In the genomic region with DNA sequence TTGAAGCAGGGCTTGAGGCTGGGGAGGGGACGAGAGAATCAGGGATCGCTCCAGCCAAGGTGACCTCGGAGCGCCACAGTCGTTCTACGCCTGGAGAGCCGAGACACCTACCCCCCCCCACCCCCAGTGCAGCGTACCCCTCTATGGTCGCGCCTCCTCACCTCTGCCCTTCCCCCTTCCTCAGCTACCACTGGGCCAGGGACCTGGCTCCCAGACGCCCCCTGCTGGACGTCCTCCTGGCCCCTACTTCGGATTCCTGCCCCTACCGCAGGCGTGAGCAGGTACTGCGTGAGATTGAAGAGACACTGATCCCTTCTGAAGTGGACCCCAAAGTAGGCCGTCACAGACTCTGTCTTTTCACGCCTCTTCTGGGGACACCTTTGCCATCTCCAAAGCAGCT, we compare ENCODE assay signal across 8 mouse cellular contexts. TPM values are rescaled to one million over a fixed set of nuclear protein-coding genes. Genes with fewer than 3 reads are reported as not detected.
DNase-seq lines count a peak whose midpoint lies in the region; ATAC-seq lines count a peak whose summit lies in the region.

No protein-coding gene starts in this region.

- under 1% methylated on average over 18 of the region's 18 CpGs for WGBS in heart, embryonic 11.5 days (ENCODE audit: insufficient replicate concordance)
- WGBS in kidney, embryonic 14.5 days = under 1% methylated on average over 15 of the region's 18 CpGs
- WGBS in liver, embryonic 11.5 days = under 1% methylated on average over 18 of the region's 18 CpGs
- under 1% methylated on average over 18 of the region's 18 CpGs for whole genome bisulfite sequencing in stomach, embryonic 16.5 days

- H3K9ac ChIP-seq in heart, embryonic 11.5 days (ENCODE audit: low read depth, low read length) = no peak overlapping the region
- peak overlapping the region; percentile 68 for H3K9ac ChIP-seq in kidney, embryonic 14.5 days (ENCODE audit: low read depth, low read length)
- no peak overlapping the region for H3K9ac ChIP-seq in liver, embryonic 11.5 days (ENCODE audit: low read depth, low read length)
- peak overlapping the region; percentile 72 for H3K9ac ChIP-seq in stomach, embryonic 16.5 days (ENCODE audit: low read length)

- peaks cover 76% of the 10 kb centered on the region for H3K27me3 ChIP-seq in heart, embryonic 11.5 days (ENCODE audit: control insufficient read depth, insufficient read depth, low read length)
- peaks cover 56% of the 10 kb centered on the region for H3K27me3 ChIP-seq in kidney, embryonic 14.5 days (ENCODE audit: control insufficient read depth, insufficient read depth, low read length)
- H3K27me3 ChIP-seq in liver, embryonic 11.5 days (replicated peaks; ENCODE audit: control insufficient read depth, insufficient read depth, low read length) = peaks cover 74% of the 10 kb centered on the region
- peaks cover 34% of the 10 kb centered on the region for H3K27me3 ChIP-seq in stomach, embryonic 16.5 days (ENCODE audit: control insufficient read depth, insufficient read depth, low read length)

- peak overlapping the region; percentile 97 for H3K4me2 ChIP-seq in heart, embryonic 11.5 days
- H3K4me2 ChIP-seq in kidney, embryonic 14.5 days (replicated peaks; ENCODE audit: low read depth, low read length) = peak overlapping the region; percentile 100
- peak overlapping the region; percentile 94 for H3K4me2 ChIP-seq in liver, embryonic 11.5 days
- peak overlapping the region; percentile 98 for H3K4me2 ChIP-seq in stomach, embryonic 16.5 days (ENCODE audit: low read depth, low read length)

- H3K9me3 ChIP-seq in heart, embryonic 11.5 days (replicated peaks; ENCODE audit: control insufficient read depth, low read length) = no peaks in the 10 kb centered on the region
- H3K9me3 ChIP-seq in kidney, embryonic 14.5 days (ENCODE audit: control insufficient read depth, low read length) = no peaks in the 10 kb centered on the region
- no peaks in the 10 kb centered on the region for H3K9me3 ChIP-seq in liver, embryonic 11.5 days (ENCODE audit: control insufficient read depth, low read length)
- H3K9me3 ChIP-seq in stomach, embryonic 16.5 days (replicated peaks; ENCODE audit: control insufficient read depth, low read length) = no peaks in the 10 kb centered on the region

- H3K4me3 ChIP-seq in heart, embryonic 11.5 days (ENCODE audit: low read depth, low read length) = peak overlapping the region; percentile 67
- peak overlapping the region; percentile 58 for H3K4me3 ChIP-seq in kidney, embryonic 14.5 days (ENCODE audit: low read length)
- H3K4me3 ChIP-seq in liver, embryonic 11.5 days (ENCODE audit: low read depth, low read length) = peak overlapping the region; percentile 60
- H3K4me3 ChIP-seq in stomach, embryonic 16.5 days (replicated peaks; ENCODE audit: low read length) = peak overlapping the region; percentile 61

- H3K4me1 ChIP-seq in heart, embryonic 11.5 days (ENCODE audit: control insufficient read depth, insufficient read depth, low read length) = peaks cover 9% of the 10 kb centered on the region
- H3K4me1 ChIP-seq in kidney, embryonic 14.5 days (ENCODE audit: control insufficient read depth, insufficient read depth, low read length) = peaks cover 8% of the 10 kb centered on the region; the same call in 1 of the 2 replicates
- H3K4me1 ChIP-seq in liver, embryonic 11.5 days (replicated peaks; ENCODE audit: control insufficient read depth, insufficient read depth, low read length) = peaks cover 11% of the 10 kb centered on the region; the same call in 1 of the 2 replicates
- H3K4me1 ChIP-seq in stomach, embryonic 16.5 days (ENCODE audit: control insufficient read depth, insufficient read depth, low read length) = peaks cover 10% of the 10 kb centered on the region; the same call in 1 of the 2 replicates

- DNase-seq in right cerebral cortex, adult 18-20 months = peak; percentile 84
- DNase-seq in right cerebral cortex, postnatal 36 days (ENCODE audit: low spot score in 2 of 2) = no peak
- DNase-seq in embryo, embryonic 9.5 days (ENCODE audit: extremely low spot score) = peak; percentile 90
- DNase-seq in liver, embryonic 11.5 days (ENCODE audit: low spot score) = peak; percentile 84
- peak; percentile 79 for DNase-seq in naive thymus-derived CD4-positive, alpha-beta T cell, adult 2 months (ENCODE audit: low read depth)

- ATAC-seq in heart, embryonic 11.5 days (replicated peaks; ENCODE audit: insufficient number of reproducible peaks, low FRiP score, low TSS enrichment) = no peak
- ATAC-seq in kidney, embryonic 14.5 days (ENCODE audit: low FRiP score, low TSS enrichment) = peak; percentile 47
- ATAC-seq in liver, embryonic 11.5 days (replicated peaks; ENCODE audit: low FRiP score) = no peak; the same call in 1 of the 2 replicates
- ATAC-seq in stomach, embryonic 16.5 days (ENCODE audit: insufficient read depth, low FRiP score) = peak; percentile 66

- H3K27ac ChIP-seq in heart, embryonic 11.5 days (ENCODE audit: low read depth, low read length) = no peak overlapping the region
- H3K27ac ChIP-seq in kidney, embryonic 14.5 days (ENCODE audit: low read depth, low read length) = 0 out of 2 replicates have a peak overlapping the region, but pooled peaks have one; percentile 27
- no peak overlapping the region for H3K27ac ChIP-seq in liver, embryonic 11.5 days (ENCODE audit: low read depth, low read length)
- H3K27ac ChIP-seq in stomach, embryonic 16.5 days (ENCODE audit: low read length) = peak overlapping the region; percentile 41; the same call in 1 of the 2 replicates

- no peaks in the 10 kb centered on the region for H3K36me3 ChIP-seq in heart, embryonic 11.5 days (ENCODE audit: control insufficient read depth, insufficient read depth, low read length)
- no peaks in the 10 kb centered on the region for H3K36me3 ChIP-seq in kidney, embryonic 14.5 days (ENCODE audit: control insufficient read depth, insufficient read depth, low read length)
- H3K36me3 ChIP-seq in liver, embryonic 11.5 days (ENCODE audit: control insufficient read depth, insufficient read depth, low read length) = no peaks in the 10 kb centered on the region
- no peaks in the 10 kb centered on the region for H3K36me3 ChIP-seq in stomach, embryonic 16.5 days (ENCODE audit: control insufficient read depth, insufficient read depth, low read length)

RNA-seq across cellular contexts. Expression of gene Srcin1, which starts 0.3 kb away (rescaled TPM):
- polyA plus RNA-seq in heart, embryonic 11.5 days (2014; fragmentation: Nextera tagmentation; extraction: Ambion mirVana) = 0.06 and 0.23 TPM in 2 replicates
- polyA plus RNA-seq in kidney, embryonic 14.5 days (2014; fragmentation: Nextera tagmentation; extraction: Ambion mirVana) = 0.97 and 1.1 TPM in 2 replicates
- 0.13 and 0.14 TPM in 2 replicates for polyA plus RNA-seq in liver, embryonic 11.5 days (2014; fragmentation: Nextera tagmentation; extraction: Ambion mirVana)
- polyA plus RNA-seq in stomach, embryonic 16.5 days (2015; fragmentation: Nextera tagmentation; extraction: Ambion mirVana) = 0.36 and 0.39 TPM in 2 replicates

RNA-seq across cellular contexts. Expression of gene Epop, which starts 53.9 kb away (rescaled TPM):
- polyA plus RNA-seq in heart, embryonic 11.5 days (2014; fragmentation: Nextera tagmentation; extraction: Ambion mirVana) = 1.4 and 1.5 TPM in 2 replicates
- 6.3 and 6.9 TPM in 2 replicates for polyA plus RNA-seq in kidney, embryonic 14.5 days (2014; fragmentation: Nextera tagmentation; extraction: Ambion mirVana)
- polyA plus RNA-seq in liver, embryonic 11.5 days (2014; fragmentation: Nextera tagmentation; extraction: Ambion mirVana) = 4.1 and 4.8 TPM in 2 replicates
- polyA plus RNA-seq in stomach, embryonic 16.5 days (2015; fragmentation: Nextera tagmentation; extraction: Ambion mirVana) = 0.41 and 0.77 TPM in 2 replicates

Comparison
In these comparisons a context has a peak if more than half of its experiments do, and no peak if none do; other contexts are left out.
1. DNase-seq: peak in right cerebral cortex, adult 18-20 months (single experiment), embryo, embryonic 9.5 days (single experiment), liver, embryonic 11.5 days (single experiment) and naive thymus-derived CD4-positive, alpha-beta T cell, adult 2 months (single experiment); none in right cerebral cortex, postnatal 36 days (0 of 2).
2. ATAC-seq: peak in kidney, embryonic 14.5 days (single experiment) and stomach, embryonic 16.5 days (single experiment); none in heart, embryonic 11.5 days (single experiment) and liver, embryonic 11.5 days (single experiment).
3. H3K27ac ChIP-seq: peak in kidney, embryonic 14.5 days (single experiment) and stomach, embryonic 16.5 days (single experiment); none in heart, embryonic 11.5 days (single experiment) and liver, embryonic 11.5 days (single experiment).
4. H3K9ac ChIP-seq: peak in kidney, embryonic 14.5 days (single experiment) and stomach, embryonic 16.5 days (single experiment); none in heart, embryonic 11.5 days (single experiment) and liver, embryonic 11.5 days (single experiment).
5. Peak in every context shown above with its lines, with median percentiles within 50 percentile points of each other: H3K4me2 ChIP-seq and H3K4me3 ChIP-seq.